Mouse (Mus musculus) frontal cortex, adult 2 months (tissue): ENCODE measurements around the gene Plekha4. TPM values are rescaled to one million over a fixed set of nuclear protein-coding genes. Genes with fewer than 3 reads are reported as not detected.

ENCODE experiments used
- DNase-seq, 2 experiments: peaks; one replicate each; pipeline ENCODE4 v3.0.0; 2022; ENCODE audit warnings: low spot score in 1 of 2; ENCODE audit errors: extremely low spot score in 1 of 2
- polyA plus RNA-seq: library from polyadenylated mRNA; depleted of rRNA; stranded (reverse); fragments of >200 nt; gene quantifications from 2 replicates; pipeline ENCODE4 v1.2.3, GENCODE M21; 2012

The Plekha4 gene
- polyA plus RNA-seq, 1 experiment: 5.4 TPM

DNA sequence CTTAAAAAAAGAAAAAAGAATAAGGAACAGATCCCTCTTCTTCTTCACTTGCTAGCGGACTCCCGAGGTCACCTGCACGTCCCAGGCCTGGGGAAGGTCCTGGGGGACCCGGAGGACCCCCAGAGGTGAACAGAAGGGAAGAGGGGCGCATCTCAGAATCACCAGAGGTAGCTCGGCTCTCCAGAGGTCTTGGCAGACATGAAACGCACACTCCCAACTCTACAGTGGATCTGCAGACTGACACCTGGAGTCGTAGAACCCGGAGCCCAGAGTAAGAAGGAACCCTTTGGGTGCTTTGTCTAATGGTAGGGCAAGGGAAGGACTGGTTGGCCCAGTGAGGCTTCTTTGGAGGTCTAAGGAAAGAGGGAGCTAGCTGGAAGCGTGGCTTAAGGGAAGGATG lies 11.5 kb downstream of the Plekha4 start:
- DNase-seq: no peak

DNA sequence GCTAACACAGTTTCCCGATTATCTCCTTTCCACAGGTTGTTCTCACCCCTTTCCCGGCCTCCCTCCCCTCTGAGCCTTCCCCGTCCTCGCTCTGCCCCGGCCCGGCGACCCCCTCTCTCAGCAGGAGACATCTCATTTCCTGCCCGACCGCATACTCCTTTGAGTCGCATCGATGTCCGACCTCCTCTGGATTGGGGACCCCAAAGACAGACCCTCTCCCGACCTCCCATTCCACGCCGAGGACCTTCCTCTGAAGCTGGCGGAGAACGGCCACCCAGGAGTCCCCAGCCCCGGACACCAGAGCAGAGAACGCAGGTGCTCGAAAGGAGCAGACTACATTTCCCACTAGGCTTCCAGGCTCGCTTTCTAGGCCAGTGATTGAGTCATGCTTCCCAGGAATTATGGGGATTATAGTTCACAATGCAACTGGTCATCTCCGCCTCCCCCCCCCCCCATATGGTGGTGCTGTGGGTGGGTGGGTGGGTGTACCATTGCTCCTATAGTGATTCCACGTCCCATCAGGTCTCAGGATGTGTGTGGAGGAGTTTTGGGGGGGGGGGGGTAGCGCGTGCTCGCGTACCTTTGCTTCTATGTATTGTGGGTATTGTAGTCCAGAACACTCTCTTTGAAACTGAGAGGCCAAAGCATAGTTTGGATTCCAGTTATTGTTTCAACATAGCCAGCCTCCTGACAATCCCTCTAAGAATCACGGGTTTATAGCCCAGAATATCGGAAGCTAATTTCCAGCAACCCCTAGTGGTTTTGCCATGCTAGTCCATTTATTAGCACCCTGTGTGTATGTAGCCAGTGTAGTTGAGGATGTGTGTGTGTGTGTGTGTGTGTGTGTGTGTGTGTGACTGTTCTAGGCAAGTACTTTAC lies 12.3 kb downstream of the Plekha4 start:
- DNase-seq: peak; percentile 38 to 80

DNA sequence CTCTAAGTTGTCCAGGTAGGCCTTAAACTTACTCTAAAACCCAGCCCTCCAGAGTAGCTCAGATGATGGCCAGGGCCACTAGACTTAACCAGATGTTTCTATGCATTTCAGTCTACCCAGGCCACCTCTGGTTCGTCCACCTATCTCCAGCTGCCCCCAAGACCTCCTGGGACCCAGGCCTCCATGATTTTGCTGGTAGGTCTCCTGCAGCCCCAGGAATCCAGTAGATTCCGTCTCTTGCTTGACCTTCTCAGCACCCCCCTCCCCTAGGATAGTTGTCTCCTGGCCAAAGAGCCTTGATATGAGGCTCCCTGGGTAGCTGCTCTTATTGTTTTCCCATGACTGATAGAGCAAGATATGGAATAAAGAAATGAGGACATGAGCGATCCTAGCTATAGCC lies 13.0 kb downstream of the Plekha4 start:
- no peak for DNase-seq

- DNase-seq: no peak
Observed at GRCm38 (mm10) chr7:45540213-45540612, 14.1 kb downstream of the Plekha4 start.

DNA sequence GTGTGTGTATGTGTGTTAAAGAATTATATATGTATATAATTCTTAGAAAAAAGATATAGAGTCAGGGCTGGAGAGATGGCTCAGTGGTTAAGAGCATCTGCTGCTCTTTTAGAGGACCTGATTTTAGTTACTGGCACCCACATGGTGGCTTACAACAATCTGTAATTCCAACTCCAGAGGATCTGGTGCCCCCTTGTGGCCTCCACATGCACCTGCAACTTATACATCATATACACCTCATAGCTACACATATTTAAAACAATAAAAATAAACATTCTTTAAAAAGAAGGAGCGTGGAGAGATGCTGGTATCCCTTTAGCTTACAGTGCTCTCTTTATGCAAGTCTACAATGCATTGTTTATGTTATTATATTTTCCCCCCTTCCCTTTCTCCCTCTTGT lies 18.4 kb downstream of the Plekha4 start:
- DNase-seq: no peak

- no peak for DNase-seq
Observed at GRCm38 (mm10) chr7:45549641-45550436, 23.7 kb downstream of the Plekha4 start.

- DNase-seq: no peak
Observed at GRCm38 (mm10) chr7:45550821-45551511, 24.8 kb downstream of the Plekha4 start.

- DNase-seq: no peak
Observed at GRCm38 (mm10) chr7:45551512-45551883, 25.4 kb downstream of the Plekha4 start.

GRCm38 (mm10) chr7:45553519-45553918 lies 27.4 kb downstream of the Plekha4 start:
- no peak for DNase-seq

DNA sequence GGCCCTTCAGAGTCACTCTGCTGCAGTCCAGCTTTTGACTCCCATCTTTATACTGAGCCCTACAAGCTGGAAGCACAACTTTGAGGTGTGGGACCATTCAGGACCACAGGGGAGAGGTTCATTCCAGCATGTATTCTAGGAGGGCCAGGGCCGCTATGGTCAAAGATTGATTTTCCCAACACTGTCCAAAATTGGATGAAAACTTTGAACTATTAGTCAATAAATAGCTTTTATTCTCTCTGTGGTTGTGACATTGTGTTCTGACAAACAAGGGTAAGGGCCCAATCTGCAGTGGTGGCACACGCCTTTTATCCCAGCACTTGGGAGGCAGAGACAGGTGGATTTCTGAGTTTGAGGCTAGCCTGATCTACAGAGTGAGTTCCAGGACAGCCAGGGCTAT lies 27.9 kb downstream of the Plekha4 start:
- no peak for DNase-seq

DNA sequence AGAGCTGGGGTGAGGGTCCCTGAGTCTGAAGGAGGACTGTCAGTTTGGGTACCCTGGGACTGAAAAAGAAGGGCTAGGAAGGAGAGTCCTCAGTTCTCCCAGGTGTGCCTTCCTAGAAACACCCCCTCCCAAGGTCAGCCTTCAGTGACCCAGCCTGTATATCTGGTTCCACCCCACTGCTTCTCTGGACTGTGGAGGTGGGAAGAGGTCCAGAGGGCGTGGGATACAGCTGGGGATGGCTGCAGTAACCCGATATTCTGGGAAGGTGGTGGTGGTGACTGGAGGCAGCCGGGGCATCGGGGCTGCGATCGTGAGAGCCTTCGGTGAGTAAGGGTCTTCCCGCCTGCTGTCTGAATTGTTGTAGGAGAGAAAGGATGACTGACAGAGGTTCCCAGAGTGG lies 28.6 kb downstream of the Plekha4 start, which contains the start of gene Hsd17b14:
Hsd17b14 (plus strand) TSS at position 150 of the 400 bp plus-strand sequence.
- no peak for DNase-seq

GRCm38 (mm10) chr7:45555787-45556186 lies 29.7 kb downstream of the Plekha4 start:
- DNase-seq: peak; percentile 32 to 83

- DNase-seq: no peak
Observed at GRCm38 (mm10) chr7:45558907-45559306, 32.8 kb downstream of the Plekha4 start.

- DNase-seq: no peak
Observed at GRCm38 (mm10) chr7:45560241-45560640, 34.1 kb downstream of the Plekha4 start.

DNA sequence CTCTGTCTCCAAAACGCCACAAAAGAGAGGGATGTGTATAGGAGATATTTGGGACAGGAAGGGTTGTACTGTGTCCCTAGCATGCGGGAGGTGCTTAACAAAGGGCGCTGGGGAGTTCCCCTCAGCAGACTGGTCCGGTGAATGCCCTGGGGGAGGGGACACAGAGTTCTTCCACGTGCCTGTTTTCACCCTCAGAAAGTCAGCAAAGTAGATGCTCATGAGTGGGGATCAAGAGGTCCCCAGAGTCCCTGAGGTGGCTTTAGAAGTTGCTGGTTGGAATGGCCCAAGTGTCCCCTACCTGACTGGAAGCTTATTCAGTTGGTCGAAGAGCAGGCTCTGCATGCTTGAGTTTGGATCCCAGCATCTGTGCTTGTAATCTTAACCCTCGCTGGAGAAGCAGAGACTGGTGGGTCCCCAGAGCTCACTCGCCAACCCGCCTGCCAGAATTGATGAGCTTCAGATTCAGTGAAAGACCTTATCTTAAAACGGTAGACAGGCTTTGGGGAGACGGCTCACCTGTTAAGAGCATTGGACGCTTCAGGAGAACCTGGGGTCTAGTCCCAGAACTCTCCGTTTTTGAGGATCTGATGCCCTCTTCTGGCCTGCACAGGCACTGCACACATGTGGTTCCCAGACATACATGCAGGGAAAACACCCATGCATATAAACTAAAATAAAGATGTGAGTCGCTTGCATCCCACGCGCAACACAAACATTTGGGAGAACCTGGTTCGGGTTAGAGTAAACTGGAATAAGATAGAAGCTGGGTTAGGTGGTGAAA lies 34.9 kb downstream of the Plekha4 start:
- peak; percentile 37 to 93 for DNase-seq

GRCm38 (mm10) chr7:45561624-45562520 lies 35.7 kb downstream of the Plekha4 start:
- no peak for DNase-seq

GRCm38 (mm10) chr7:45564811-45565210 lies 38.7 kb downstream of the Plekha4 start:
- DNase-seq: no peak

DNA sequence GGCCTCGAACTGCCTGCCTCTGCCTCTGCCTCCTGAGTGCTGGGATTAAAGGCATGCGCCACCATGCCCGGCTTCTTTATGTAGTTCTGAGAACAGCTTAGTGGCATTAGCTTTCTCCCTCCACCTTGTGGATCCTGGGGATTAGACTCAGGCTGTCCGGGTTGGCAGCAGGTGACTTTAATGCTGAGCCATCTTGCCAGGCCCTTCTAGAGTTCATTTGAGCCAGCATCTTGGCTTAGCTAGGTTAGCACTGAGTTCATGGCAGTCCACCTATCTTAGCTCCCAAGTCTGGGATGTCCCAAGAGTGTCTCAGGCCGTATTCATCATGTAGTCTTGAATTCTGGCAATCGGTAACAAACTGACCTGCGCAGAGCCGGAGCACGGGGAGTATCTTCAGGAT lies 39.3 kb downstream of the Plekha4 start:
- no peak for DNase-seq

DNA sequence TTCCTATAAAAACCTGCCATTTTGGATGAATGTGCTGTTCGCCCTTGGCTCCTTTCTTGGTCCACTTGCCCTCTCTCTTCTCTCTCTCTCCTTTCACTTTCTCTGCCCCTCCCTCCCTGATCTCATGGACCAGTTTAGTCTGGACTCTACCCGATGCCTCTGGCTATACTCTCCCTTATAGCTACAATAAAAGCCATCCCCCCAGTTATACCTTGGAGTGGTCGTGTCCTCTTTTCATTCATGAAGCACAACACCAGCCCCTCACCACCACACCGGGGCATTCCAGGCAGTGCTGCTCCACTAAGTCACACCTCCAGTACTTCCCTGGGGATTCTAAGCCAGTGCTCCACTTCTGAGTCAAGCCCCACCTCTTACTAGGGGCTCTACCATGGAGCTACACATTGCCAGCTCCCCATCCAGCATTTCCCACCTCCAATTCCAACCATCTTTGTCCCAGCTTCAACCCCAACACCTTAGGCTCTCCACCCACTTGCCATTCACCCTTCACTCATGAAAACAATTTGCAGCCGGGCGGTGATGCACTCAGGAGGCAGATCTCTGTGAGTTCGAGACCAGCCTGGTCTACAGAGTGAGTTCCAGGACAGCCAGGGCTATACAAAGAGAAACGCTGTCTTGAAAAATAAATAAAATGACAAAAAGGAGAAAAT lies 41.1 kb downstream of the Plekha4 start:
- DNase-seq: no peak
